Mouse (Mus musculus) mouse embryonic stem cell (cell line): ENCODE data around the gene Rint1.

ENCODE experiments used
- in situ Hi-C, 2 experiments: fragments of 300-500 bp; cut with MboI; formaldehyde crosslinking; loops; 1 replicate in 1 of 2; 3 replicates in 1 of 2; pipeline ENCODE4 v1.14.3; 2019 to 2020; ENCODE audit warnings: low sequenced_read_pairs in 2 of 2, low pct_unique_long_range_greater_than_20kb in 1 of 2, mixed read lengths in 1 of 2; ENCODE audit not compliant: unreplicated experiment in 1 of 2

The Rint1 gene

GRCm38 (mm10) chr5:23787536-23788389 lies at the start of gene Rint1:
Gene Rint1, plus strand, starts transcription at chr5:23787711.
- in situ Hi-C loops, result no loop called here

DNA sequence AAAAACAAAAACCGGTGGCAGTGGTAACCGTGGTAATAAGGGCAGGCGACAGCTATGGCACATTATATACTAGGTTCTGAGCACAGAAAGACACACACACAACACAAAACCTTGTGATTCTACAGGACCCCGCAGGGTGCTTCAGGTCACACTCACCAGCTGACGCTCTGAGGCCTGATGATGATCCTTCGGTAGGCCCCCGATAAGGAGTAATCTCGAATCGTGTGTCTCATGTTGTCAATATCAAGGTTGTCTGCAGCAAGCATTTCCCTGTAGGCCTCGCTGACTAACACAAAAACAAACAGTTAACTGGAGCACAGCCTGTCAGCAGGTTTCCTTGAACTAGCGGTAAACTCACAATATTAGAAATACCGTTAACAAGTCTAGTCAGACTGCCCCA lies 44.2 kb upstream of the Rint1 start:
- in situ Hi-C loops, result no loop called here

DNA sequence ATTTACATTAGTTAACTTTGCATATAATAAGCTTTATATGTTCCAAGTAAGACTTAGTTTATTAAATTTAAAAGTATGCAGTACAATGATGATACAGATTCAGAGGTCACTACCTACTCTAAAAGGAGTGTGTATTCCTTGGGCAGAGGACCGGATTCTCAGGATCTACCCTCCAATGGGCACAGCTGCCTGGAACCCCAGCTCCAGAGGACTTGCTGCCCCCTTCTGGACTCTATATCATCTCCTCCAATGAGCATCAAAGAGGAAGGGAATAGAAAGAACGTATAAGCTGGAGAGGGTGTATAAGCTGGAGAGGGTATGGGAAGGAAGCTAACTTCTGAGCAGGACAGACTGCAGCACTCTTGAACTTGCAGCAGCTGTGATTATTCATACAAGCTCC lies 37.6 kb upstream of the Rint1 start:
- in situ Hi-C loops, result no loop called here

DNA sequence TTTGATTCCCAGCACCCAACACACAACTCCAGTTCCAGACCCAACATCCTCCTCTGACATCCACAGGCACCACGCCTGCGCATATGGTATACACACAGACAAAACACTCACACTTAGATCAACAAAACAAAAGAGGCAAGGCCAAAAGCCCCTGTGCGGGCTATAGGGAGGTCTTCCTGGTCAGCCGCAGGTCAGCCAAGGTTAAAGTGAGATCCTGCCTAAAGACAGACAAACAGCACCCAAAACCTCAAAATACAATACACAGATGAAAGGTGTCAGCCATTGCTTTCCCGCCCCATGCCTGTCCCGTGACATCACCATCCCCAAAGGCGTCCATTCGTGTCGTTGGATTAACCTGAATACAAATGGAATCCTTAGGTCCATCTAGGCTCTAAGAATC lies 31.9 kb upstream of the Rint1 start:
- in situ Hi-C loops, result no loop called here

DNA sequence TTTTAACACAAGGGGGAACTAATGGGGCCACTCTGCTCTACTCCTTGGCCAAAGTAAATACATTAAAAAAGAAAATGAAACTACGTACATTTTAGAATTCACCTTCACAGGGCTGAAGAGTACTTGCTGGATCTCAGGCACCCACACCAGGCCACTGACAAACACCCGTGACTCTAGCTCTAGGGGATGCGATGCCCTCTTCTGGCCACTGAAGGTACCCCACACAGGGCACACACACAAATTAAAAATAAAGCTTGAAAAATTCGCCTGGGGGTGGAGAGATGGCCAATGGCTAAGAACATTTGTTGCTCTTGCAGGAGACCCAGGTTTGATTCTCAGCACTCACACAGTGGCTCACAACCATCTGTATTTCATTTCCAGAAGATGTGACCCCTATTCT lies 31.1 kb upstream of the Rint1 start:
- in situ Hi-C loops, result no loop called here

- in situ Hi-C loops, result no loop called here
These were observed 28.9 kb upstream of the Rint1 start for GRCm38 (mm10) chr5:23758633-23759032.

GRCm38 (mm10) chr5:23762531-23762930 lies 25.0 kb upstream of the Rint1 start:
- in situ Hi-C loops, result no loop called here

DNA sequence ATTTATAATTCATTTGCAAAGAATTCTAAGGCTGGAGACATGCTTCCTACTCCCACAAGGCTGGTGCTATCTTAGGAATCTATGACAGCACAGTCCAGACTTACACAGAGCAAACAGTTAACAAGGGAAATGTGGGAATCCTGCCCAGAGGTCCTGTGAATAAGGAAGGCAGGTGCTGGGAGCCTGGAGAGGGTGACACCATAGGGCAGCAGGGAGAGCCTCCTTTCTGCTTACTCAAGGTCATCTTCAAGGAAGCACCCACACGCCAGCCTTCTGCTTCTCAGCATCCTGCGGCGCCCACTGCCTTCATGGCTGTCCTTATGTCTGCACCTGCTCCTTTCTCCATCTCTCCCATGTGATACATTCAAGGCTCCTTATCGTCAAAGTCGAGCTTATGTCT lies 23.0 kb upstream of the Rint1 start:
- in situ Hi-C loops, result no loop called here

DNA sequence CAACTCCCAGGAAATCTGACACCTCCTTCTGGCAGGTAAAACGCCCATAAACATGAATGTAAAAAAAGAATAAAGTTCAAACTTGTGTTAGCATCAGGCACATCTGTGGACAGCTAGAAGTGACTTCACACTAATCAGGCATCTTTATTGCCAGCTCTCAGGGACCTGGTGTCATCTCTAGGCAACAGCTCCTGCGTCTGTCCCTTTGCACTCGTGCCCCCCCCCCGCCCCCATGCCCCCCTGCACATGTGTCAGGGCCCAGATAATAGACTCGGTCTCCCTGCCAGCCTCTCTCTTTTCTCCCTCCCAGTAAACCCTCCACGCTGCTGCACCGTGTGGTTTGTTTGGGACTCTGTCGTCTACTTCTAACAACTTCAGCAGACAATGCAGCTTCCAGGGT lies 16.4 kb upstream of the Rint1 start:
- in situ Hi-C loops, result no loop called here

DNA sequence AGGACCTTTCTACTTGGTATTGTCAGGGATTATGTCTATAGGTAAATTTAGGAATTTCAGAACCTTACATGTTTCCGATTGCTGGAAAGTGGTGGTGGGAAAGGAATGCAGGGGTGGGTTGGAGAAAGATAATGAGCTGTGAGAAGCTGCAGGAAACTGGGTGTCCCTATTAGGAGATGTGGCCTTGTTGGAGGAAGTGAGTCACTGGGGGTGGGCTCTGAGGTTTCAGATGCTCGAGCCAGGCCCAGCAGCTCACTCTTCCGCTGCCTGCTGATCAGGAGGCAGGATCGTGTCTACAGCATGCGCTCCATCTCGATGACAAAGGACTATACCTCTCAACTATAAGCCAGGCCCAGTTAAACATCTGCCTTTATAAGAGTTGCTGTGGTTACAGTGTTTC lies 13.3 kb upstream of the Rint1 start:
- in situ Hi-C loops, result no loop called here

GRCm38 (mm10) chr5:23780516-23780915 lies 7.0 kb upstream of the Rint1 start:
- in situ Hi-C loops, result no loop called here

- in situ Hi-C loops, result no loop called here
These were observed 6.3 kb upstream of the Rint1 start for GRCm38 (mm10) chr5:23781172-23781571.

GRCm38 (mm10) chr5:23782051-23782810 lies 5.3 kb upstream of the Rint1 start:
- in situ Hi-C loops, result no loop called here

- in situ Hi-C loops, result no loop called here
These were observed 4.3 kb upstream of the Rint1 start, which contains the start of gene Pus7 for GRCm38 (mm10) chr5:23782931-23783877. Gene Pus7, minus strand, starts transcription at chr5:23783711.

- in situ Hi-C loops, result no loop called here
These were observed 899 bp downstream of the Rint1 start for GRCm38 (mm10) chr5:23788390-23788830.

DNA sequence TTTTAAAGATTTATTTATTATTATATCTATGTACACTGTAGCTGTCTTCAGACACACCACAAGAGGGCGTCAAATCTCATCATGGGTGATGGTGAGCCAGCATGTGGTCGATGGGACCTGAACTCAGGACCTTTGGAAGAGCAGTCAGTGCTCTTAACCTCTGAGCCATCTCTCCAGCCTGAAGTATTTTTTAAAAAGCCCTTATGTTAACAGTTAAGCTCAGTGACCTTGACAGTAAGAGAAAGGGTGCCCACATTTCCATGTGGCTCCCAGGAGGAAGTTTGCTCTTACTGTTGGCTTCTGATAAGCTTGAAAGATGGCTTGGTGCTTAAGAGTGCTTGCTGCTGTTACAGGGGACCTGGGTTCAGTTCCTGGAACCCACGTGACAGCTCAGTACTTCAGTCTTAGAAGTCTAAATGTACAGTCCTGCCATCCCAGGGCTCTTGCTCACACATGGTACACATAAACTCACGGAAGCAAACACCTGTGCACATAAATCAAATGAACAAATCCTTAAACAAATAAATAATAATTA lies 1.6 kb downstream of the Rint1 start:
- in situ Hi-C loops, result no loop called here

- in situ Hi-C loops, result no loop called here
These were observed 5.2 kb downstream of the Rint1 start for GRCm38 (mm10) chr5:23792726-23793125.

DNA sequence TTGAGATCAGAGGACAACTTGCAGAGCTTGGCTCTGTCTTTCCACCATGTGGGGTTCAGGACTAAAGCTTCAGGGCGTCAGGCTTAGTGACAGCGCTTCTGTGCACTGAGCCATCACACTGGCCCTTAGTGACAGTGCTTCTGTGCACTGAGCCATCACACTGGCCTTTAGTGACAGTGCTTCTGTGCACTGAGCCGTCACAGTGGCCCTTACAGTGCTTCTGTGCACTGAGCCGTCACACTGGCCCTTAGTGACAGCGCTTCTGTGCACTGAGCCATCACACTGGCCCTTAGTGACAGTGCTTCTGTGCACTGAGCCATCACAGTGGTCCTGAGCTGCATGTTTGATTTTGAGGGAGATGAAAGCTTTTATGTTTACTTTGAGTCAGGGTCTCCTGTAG lies 27.3 kb downstream of the Rint1 start:
- in situ Hi-C loops, result no loop called here
